Mouse (Mus musculus): Measurements from ENCODE around the gene Gm28308. TPM values are rescaled to one million over a fixed set of nuclear protein-coding genes. Genes with fewer than 3 reads are reported as not detected.
A peak's percentile ranks its signal among the peaks of the same experiment; 100 is the strongest.

Gene Gm28308
- polyA plus RNA-seq, 2 experiments = 1.1 to 3.2 TPM

DNA sequence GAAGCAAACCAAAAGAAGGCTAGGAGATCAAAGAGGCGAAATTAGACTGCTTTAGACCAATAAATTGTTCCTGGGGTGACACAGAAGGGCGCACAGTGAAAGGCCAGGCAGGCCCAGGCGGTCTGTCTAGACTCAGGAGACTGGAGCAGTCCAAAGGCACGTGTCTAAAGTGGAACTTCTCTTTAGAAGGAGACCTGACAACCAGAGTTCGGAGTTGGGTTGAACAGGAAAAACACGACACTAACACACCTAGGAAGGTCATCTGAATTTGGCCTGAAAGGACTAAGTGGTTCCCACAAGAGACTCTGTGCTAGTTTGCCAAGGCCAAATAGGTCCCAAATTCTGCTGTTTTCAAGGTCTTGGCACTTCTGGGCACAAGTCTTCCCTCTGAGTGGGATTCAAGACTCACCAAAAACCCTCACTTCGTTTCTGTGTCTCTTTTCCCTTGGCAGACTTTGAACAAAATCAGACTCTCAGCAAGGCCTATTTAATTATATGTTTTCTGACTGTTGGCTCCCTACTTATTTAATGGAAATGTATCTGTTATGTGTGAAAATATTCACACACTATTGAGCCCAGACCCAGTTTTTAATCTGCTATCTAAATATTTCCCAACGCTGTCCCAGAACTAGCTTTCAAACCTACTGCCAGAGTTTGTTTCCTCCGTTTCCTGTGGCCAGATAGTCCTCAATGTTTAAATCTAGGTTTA is 6.2 kb upstream of the Gm28308 start:
- DNase-seq (ENCODE audit: low spot score) = no peak
- Histone ChIP-seq H3K9me3 (ENCODE audit: control insufficient read depth, low read length) (no peaks in the 10 kb centered on the region), H3K27me3 (ENCODE audit: control insufficient read depth, insufficient read depth, low read length) (peaks cover 20% of the 10 kb centered on the region), H3K36me3 (ENCODE audit: control insufficient read depth, insufficient read depth, low read length) (peaks cover 12% of the 10 kb centered on the region), H3K4me1 (ENCODE audit: control insufficient read depth, insufficient read depth, low read length) (peaks cover 41% of the 10 kb centered on the region), H3K9ac (ENCODE audit: low read depth, low read length, severe bottlenecking) (0 out of 2 replicates have a peak overlapping the region, but pooled peaks have one; percentile 100), H3K4me3 (replicated peaks; ENCODE audit: low read length) (peak overlapping the region; percentile 90; the same call in 1 of the 2 replicates), H3K4me2 (replicated peaks; ENCODE audit: low read depth, low read length, severe bottlenecking) (peak overlapping the region; percentile 96), H3K27ac (replicated peaks; ENCODE audit: low read depth, low read length) (no peak overlapping the region)
- 61% methylated on average over 9 of the region's 9 CpGs for WGBS
- no peak for ATAC-seq (ENCODE audit: low FRiP score, low read depth)
- TF ChIP-seq POLR2A (IDR thresholded peaks at IDR 0.05; ENCODE audit: borderline replicate concordance, extremely low read depth, insufficient read depth, insufficient read length) = no peak

DNA sequence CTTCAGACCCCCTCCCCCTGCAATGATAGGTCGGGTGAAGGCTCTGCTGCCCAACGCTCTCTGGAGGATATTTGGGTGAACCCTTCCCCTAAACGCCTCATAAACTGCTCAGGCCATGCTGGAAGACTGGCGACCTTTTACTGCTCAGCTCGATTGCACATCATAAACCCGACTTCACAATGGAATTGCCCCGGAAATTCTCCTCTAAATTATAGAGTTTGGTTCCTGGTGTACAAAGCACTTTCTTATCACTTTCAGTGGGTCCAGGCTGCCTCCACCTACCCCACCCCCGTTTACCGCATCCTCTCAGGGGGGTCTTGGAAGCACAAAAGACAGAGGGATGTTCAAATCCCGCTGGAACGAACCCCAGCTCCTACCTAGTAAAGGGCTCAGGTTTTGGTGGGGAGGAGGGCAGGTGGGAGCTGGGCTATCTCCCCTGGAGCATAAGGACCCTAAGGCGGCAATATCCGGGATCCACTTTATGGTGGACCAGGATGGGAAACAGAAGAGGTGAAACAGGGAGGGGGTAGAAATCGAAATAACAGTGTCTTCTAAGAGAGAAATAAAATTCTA is 5.6 kb upstream of the Gm28308 start:
- H3K9ac ChIP-seq (ENCODE audit: low read depth, low read length, severe bottlenecking) = peak overlapping the region; percentile 71; the same call in 1 of the 2 replicates
- H3K27ac ChIP-seq (replicated peaks; ENCODE audit: low read depth, low read length) = no peak overlapping the region
- peak overlapping the region; percentile 96; the same call in 1 of the 2 replicates for H3K4me2 ChIP-seq (replicated peaks; ENCODE audit: low read depth, low read length, severe bottlenecking)
- ATAC-seq (ENCODE audit: low FRiP score, low read depth) (no peak), DNase-seq (ENCODE audit: low spot score) (no peak)
- 22% methylated on average over 14 of the region's 14 CpGs for WGBS
- no peaks in the 10 kb centered on the region for H3K9me3 ChIP-seq (ENCODE audit: control insufficient read depth, low read length)
- H3K4me1 ChIP-seq (ENCODE audit: control insufficient read depth, insufficient read depth, low read length) = peaks cover 43% of the 10 kb centered on the region
- H3K36me3 ChIP-seq (ENCODE audit: control insufficient read depth, insufficient read depth, low read length) = peaks cover 6% of the 10 kb centered on the region; the same call in 1 of the 2 replicates
- TF ChIP-seq POLR2A (IDR thresholded peaks at IDR 0.05; ENCODE audit: borderline replicate concordance, extremely low read depth, insufficient read depth, insufficient read length) = no peak
- H3K4me3 ChIP-seq (replicated peaks; ENCODE audit: low read length) = peak overlapping the region; percentile 65
- H3K27me3 ChIP-seq (ENCODE audit: control insufficient read depth, insufficient read depth, low read length) = peaks cover 23% of the 10 kb centered on the region

DNA sequence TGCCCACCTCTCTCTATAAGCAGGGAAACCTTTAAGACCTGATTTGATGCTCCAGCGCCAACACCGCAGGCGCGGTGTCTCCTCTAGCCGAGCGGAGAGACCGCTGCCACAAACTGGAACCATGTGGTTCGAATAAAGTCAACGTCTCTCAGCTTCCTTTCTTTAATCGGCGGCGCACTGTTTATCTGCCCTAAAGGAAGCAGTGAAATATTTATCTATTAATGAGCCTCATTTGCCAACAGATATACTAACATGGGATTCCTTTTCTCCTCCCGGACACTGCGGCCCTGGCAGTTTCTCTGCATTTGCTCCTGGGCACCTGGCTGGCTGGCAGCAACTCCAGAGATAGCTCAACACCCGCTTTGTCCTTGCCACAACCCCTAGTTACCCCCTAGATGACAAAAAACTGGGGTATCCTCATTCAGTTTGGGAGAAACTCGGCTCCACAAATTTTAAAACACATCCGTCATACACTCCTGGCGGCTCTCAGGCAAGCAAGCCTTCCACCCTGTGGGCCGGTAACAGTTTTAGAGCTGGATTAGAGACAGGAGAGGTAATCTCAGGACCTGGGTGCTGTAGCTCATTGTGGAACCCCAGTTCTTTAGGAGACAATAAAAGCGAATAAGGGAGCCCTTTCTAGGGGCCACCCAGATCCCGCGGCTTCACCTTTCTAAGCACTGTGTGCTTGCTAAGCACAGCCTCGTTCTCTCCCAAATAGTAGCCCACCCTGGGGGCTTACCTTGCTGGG is 4.9 kb upstream of the Gm28308 start:
- TF ChIP-seq POLR2A (IDR thresholded peaks at IDR 0.05; ENCODE audit: borderline replicate concordance, extremely low read depth, insufficient read depth, insufficient read length) = no peak
- 11% methylated on average over 23 of the region's 23 CpGs for WGBS
- peak; percentile 59 for DNase-seq (ENCODE audit: low spot score)

DNA sequence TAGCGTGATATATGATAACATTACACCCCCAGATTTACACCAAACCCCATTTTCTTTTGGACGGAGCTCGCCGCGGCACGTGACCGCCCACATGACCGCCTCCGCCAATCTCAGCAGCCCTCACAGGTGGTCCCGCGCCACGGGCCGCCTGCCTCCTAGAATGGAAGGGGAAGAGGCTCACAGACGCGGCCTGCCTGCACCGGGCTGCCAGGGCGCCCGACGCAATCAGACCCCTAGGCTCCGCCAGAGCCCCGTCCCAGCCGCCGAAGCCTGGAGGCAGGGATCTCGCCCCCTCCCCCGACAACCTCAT is 4.3 kb upstream of the Gm28308 start:
- Histone ChIP-seq H3K9me3 (ENCODE audit: control insufficient read depth, low read length) (no peaks in the 10 kb centered on the region), H3K36me3 (ENCODE audit: control insufficient read depth, insufficient read depth, low read length) (no peaks in the 10 kb centered on the region), H3K4me2 (replicated peaks; ENCODE audit: low read depth, low read length, severe bottlenecking) (peak overlapping the region; percentile 96), H3K9ac (ENCODE audit: low read depth, low read length, severe bottlenecking) (peak overlapping the region; percentile 71), H3K27ac (replicated peaks; ENCODE audit: low read depth, low read length) (peak overlapping the region; percentile 89), H3K4me3 (replicated peaks; ENCODE audit: low read length) (peak overlapping the region; percentile 65), H3K27me3 (ENCODE audit: control insufficient read depth, insufficient read depth, low read length) (peaks cover 23% of the 10 kb centered on the region), H3K4me1 (ENCODE audit: control insufficient read depth, insufficient read depth, low read length) (peaks cover 45% of the 10 kb centered on the region)
- TF ChIP-seq POLR2A (IDR thresholded peaks at IDR 0.05; ENCODE audit: borderline replicate concordance, extremely low read depth, insufficient read depth, insufficient read length) = 0 out of 2 replicates have a peak, but pooled peaks have one; percentile 59
- DNase-seq (ENCODE audit: low spot score) (peak; percentile 91), ATAC-seq (ENCODE audit: low FRiP score, low read depth) (peak; percentile 73)
- 2% methylated on average over 24 of the region's 25 CpGs for WGBS

More for the DNA sequence above, 4.9 kb upstream of the Gm28308 start:
- Histone ChIP-seq H3K27me3 (ENCODE audit: control insufficient read depth, insufficient read depth, low read length) (peaks cover 23% of the 10 kb centered on the region), H3K9ac (ENCODE audit: low read depth, low read length, severe bottlenecking) (peak overlapping the region; percentile 71), H3K9me3 (ENCODE audit: control insufficient read depth, low read length) (no peaks in the 10 kb centered on the region), H3K4me2 (replicated peaks; ENCODE audit: low read depth, low read length, severe bottlenecking) (peak overlapping the region; percentile 96), H3K4me3 (replicated peaks; ENCODE audit: low read length) (peak overlapping the region; percentile 65), H3K27ac (replicated peaks; ENCODE audit: low read depth, low read length) (peak overlapping the region; percentile 89), H3K36me3 (ENCODE audit: control insufficient read depth, insufficient read depth, low read length) (no peaks in the 10 kb centered on the region), H3K4me1 (ENCODE audit: control insufficient read depth, insufficient read depth, low read length) (peaks cover 45% of the 10 kb centered on the region)
- ATAC-seq (ENCODE audit: low FRiP score, low read depth) = no peak
